Mouse (Mus musculus): ENCODE results near the gene Cd81. TPM values are rescaled to one million over a fixed set of nuclear protein-coding genes. Genes with fewer than 3 reads are reported as not detected.

The Cd81 gene
- polyA plus RNA-seq, 1 experiment from 2014 or later: 701 TPM

- H3K9me3 ChIP-seq (replicated peaks): no peaks in the 10 kb centered on the region
- no peak overlapping the region for H3K4me2 ChIP-seq
- no peak for ATAC-seq (ENCODE audit: insufficient number of reproducible peaks, low FRiP score)
- H3K27ac ChIP-seq (ENCODE audit: poor library complexity, severe bottlenecking): no peak overlapping the region
- H3K4me1 ChIP-seq (replicated peaks): peaks cover 9% of the 10 kb centered on the region
- 62% methylated on average over 5 of the region's 5 CpGs for WGBS
- peaks cover 9% of the 10 kb centered on the region; the same call in 1 of the 2 replicates for H3K36me3 ChIP-seq
- H3K9ac ChIP-seq: no peak overlapping the region
- H3K27me3 ChIP-seq (replicated peaks): 0 out of 2 replicates have a peak, but pooled peaks cover 8% of the 10 kb centered on the region
- no peak overlapping the region for H3K4me3 ChIP-seq
Measured at GRCm38 (mm10) chr7:143075394-143075793, 22.9 kb downstream of the Cd81 start.

GRCm38 (mm10) chr7:143077351-143077750 lies 24.8 kb downstream of the Cd81 start:
- H3K4me1 ChIP-seq (replicated peaks): peaks cover 3% of the 10 kb centered on the region; the same call in 1 of the 2 replicates
- WGBS: 75% methylated on average over 2 of the region's 2 CpGs
- no peak overlapping the region for H3K9ac ChIP-seq
- no peak overlapping the region for H3K4me3 ChIP-seq
- no peaks in the 10 kb centered on the region for H3K36me3 ChIP-seq
- no peak overlapping the region for H3K4me2 ChIP-seq
- H3K27ac ChIP-seq (ENCODE audit: poor library complexity, severe bottlenecking): no peak overlapping the region
- H3K9me3 ChIP-seq (replicated peaks): no peaks in the 10 kb centered on the region
- no peak for ATAC-seq (ENCODE audit: insufficient number of reproducible peaks, low FRiP score)
- peaks cover 20% of the 10 kb centered on the region; the same call in 1 of the 2 replicates for H3K27me3 ChIP-seq (replicated peaks)

- Histone ChIP-seq H3K9me3 (replicated peaks) (no peaks in the 10 kb centered on the region), H3K4me2 (no peak overlapping the region), H3K27ac (ENCODE audit: poor library complexity, severe bottlenecking) (no peak overlapping the region), H3K36me3 (no peaks in the 10 kb centered on the region), H3K4me1 (replicated peaks) (peaks cover 16% of the 10 kb centered on the region), H3K4me3 (no peak overlapping the region), H3K9ac (no peak overlapping the region), H3K27me3 (replicated peaks) (peaks cover 21% of the 10 kb centered on the region)
- 54% methylated on average over 6 of the region's 6 CpGs for WGBS
- ATAC-seq (ENCODE audit: insufficient number of reproducible peaks, low FRiP score): no peak
Measured at GRCm38 (mm10) chr7:143082024-143082423, 29.5 kb downstream of the Cd81 start.

GRCm38 (mm10) chr7:143083708-143084107 lies 31.2 kb downstream of the Cd81 start:
- no peak overlapping the region for H3K9ac ChIP-seq
- no peak overlapping the region for H3K4me3 ChIP-seq
- no peak for ATAC-seq (ENCODE audit: insufficient number of reproducible peaks, low FRiP score)
- H3K4me1 ChIP-seq (replicated peaks): peaks cover 19% of the 10 kb centered on the region
- H3K4me2 ChIP-seq: no peak overlapping the region
- WGBS: 55% methylated on average over 2 of the region's 2 CpGs
- H3K27me3 ChIP-seq (replicated peaks): peaks cover 27% of the 10 kb centered on the region
- H3K36me3 ChIP-seq: no peaks in the 10 kb centered on the region
- no peaks in the 10 kb centered on the region for H3K9me3 ChIP-seq (replicated peaks)
- no peak overlapping the region for H3K27ac ChIP-seq (ENCODE audit: poor library complexity, severe bottlenecking)

- Histone ChIP-seq H3K27ac (ENCODE audit: poor library complexity, severe bottlenecking) (peak overlapping the region; percentile 50; the same call in 1 of the 2 replicates), H3K4me3 (no peak overlapping the region), H3K4me2 (0 out of 2 replicates have a peak overlapping the region, but pooled peaks have one; percentile 14), H3K9ac (peak overlapping the region; percentile 15; the same call in 1 of the 2 replicates), H3K36me3 (no peaks in the 10 kb centered on the region), H3K4me1 (replicated peaks) (peaks cover 19% of the 10 kb centered on the region), H3K9me3 (replicated peaks) (no peaks in the 10 kb centered on the region), H3K27me3 (replicated peaks) (peaks cover 33% of the 10 kb centered on the region)
- no peak for ATAC-seq (ENCODE audit: insufficient number of reproducible peaks, low FRiP score)
- 45% methylated on average over 2 of the region's 2 CpGs for whole genome bisulfite sequencing
Measured at GRCm38 (mm10) chr7:143086366-143086765, 33.8 kb downstream of the Cd81 start.

- Histone ChIP-seq H3K9ac (peak overlapping the region; percentile 15; the same call in 1 of the 2 replicates), H3K4me3 (no peak overlapping the region), H3K4me1 (replicated peaks) (peaks cover 19% of the 10 kb centered on the region), H3K27me3 (replicated peaks) (peaks cover 30% of the 10 kb centered on the region), H3K36me3 (no peaks in the 10 kb centered on the region), H3K27ac (ENCODE audit: poor library complexity, severe bottlenecking) (peak overlapping the region; percentile 50), H3K9me3 (replicated peaks) (no peaks in the 10 kb centered on the region), H3K4me2 (0 out of 2 replicates have a peak overlapping the region, but pooled peaks have one; percentile 14)
- 34% methylated on average over 4 of the region's 4 CpGs for WGBS
- peak; percentile 50 for ATAC-seq (ENCODE audit: insufficient number of reproducible peaks, low FRiP score)
Measured at GRCm38 (mm10) chr7:143087070-143087579, 34.6 kb downstream of the Cd81 start.

GRCm38 (mm10) chr7:143093847-143094246 lies 41.3 kb downstream of the Cd81 start:
- Histone ChIP-seq H3K9me3 (replicated peaks) (no peaks in the 10 kb centered on the region), H3K4me1 (replicated peaks) (no peaks in the 10 kb centered on the region), H3K27me3 (replicated peaks) (peaks cover 30% of the 10 kb centered on the region), H3K4me2 (no peak overlapping the region), H3K36me3 (no peaks in the 10 kb centered on the region), H3K27ac (ENCODE audit: poor library complexity, severe bottlenecking) (no peak overlapping the region), H3K9ac (no peak overlapping the region), H3K4me3 (no peak overlapping the region)
- WGBS: 66% methylated on average over 3 of the region's 3 CpGs
- no peak for ATAC-seq (ENCODE audit: insufficient number of reproducible peaks, low FRiP score)

GRCm38 (mm10) chr7:143094592-143095553 lies 42.3 kb downstream of the Cd81 start, which contains the start of gene Trpm5:
TSS of gene Trpm5 (minus strand) at chr7:143094642.
- Histone ChIP-seq H3K4me2 (no peak within 1 kb of the TSS), H3K9ac (peak within 1 kb of the TSS; percentile 5; the same call in 1 of the 2 replicates), H3K36me3 (no peaks in the 10 kb centered on the region), H3K27ac (ENCODE audit: poor library complexity, severe bottlenecking) (no peak within 1 kb of the TSS), H3K9me3 (replicated peaks) (no peaks in the 10 kb centered on the region), H3K27me3 (replicated peaks) (peaks cover 30% of the 10 kb centered on the region), H3K4me1 (replicated peaks) (no peaks in the 10 kb centered on the region), H3K4me3 (no peak within 1 kb of the TSS)
- ATAC-seq (ENCODE audit: insufficient number of reproducible peaks, low FRiP score): peak; percentile 56; the same call in 1 of the 2 replicates
- 34% methylated on average over 10 of the region's 10 CpGs for WGBS

- Histone ChIP-seq H3K27me3 (replicated peaks) (peaks cover 29% of the 10 kb centered on the region), H3K9ac (no peak overlapping the region), H3K4me3 (no peak overlapping the region), H3K4me1 (replicated peaks) (no peaks in the 10 kb centered on the region), H3K27ac (ENCODE audit: poor library complexity, severe bottlenecking) (no peak overlapping the region), H3K4me2 (no peak overlapping the region), H3K36me3 (no peaks in the 10 kb centered on the region), H3K9me3 (replicated peaks) (no peaks in the 10 kb centered on the region)
- ATAC-seq (ENCODE audit: insufficient number of reproducible peaks, low FRiP score): no peak
- 64% methylated on average over 1 of the region's 1 CpGs for WGBS
Measured at GRCm38 (mm10) chr7:143095554-143095907, 43.0 kb downstream of the Cd81 start.

GRCm38 (mm10) chr7:143100759-143101158 lies 48.2 kb downstream of the Cd81 start:
- no peaks in the 10 kb centered on the region for H3K4me1 ChIP-seq (replicated peaks)
- no peaks in the 10 kb centered on the region for H3K36me3 ChIP-seq
- WGBS: 50% methylated on average over 4 of the region's 4 CpGs
- H3K9me3 ChIP-seq (replicated peaks): no peaks in the 10 kb centered on the region
- no peak overlapping the region for H3K4me2 ChIP-seq
- H3K9ac ChIP-seq: no peak overlapping the region
- H3K27ac ChIP-seq (ENCODE audit: poor library complexity, severe bottlenecking): no peak overlapping the region
- H3K27me3 ChIP-seq (replicated peaks): peaks cover 40% of the 10 kb centered on the region
- ATAC-seq (ENCODE audit: insufficient number of reproducible peaks, low FRiP score): no peak
- H3K4me3 ChIP-seq: no peak overlapping the region

GRCm38 (mm10) chr7:143105258-143105897 lies 52.8 kb downstream of the Cd81 start:
- H3K9me3 ChIP-seq (replicated peaks): no peaks in the 10 kb centered on the region
- peaks cover 49% of the 10 kb centered on the region for H3K27me3 ChIP-seq (replicated peaks)
- peaks cover 42% of the 10 kb centered on the region for H3K4me1 ChIP-seq (replicated peaks)
- WGBS: 54% methylated on average over 11 of the region's 11 CpGs
- H3K36me3 ChIP-seq: no peaks in the 10 kb centered on the region
- ATAC-seq (ENCODE audit: insufficient number of reproducible peaks, low FRiP score): no peak
- H3K9ac ChIP-seq: no peak overlapping the region
- H3K27ac ChIP-seq (ENCODE audit: poor library complexity, severe bottlenecking): no peak overlapping the region
- H3K4me2 ChIP-seq: no peak overlapping the region
- no peak overlapping the region for H3K4me3 ChIP-seq
